Mouse (Mus musculus) adrenal gland, postnatal 10 days (tissue): ENCODE data around the gene Vmn1r21. TPM values are rescaled to one million over a fixed set of nuclear protein-coding genes. Genes with fewer than 3 reads are reported as not detected.

Source experiments
- total RNA-seq, 2 experiments: library from RNA; stranded (reverse); gene quantifications; 2 replicates each; pipeline ENCODE4 v1.2.3; 2021

Vmn1r21 gene
- total RNA-seq, 2 experiments from 2014 or later = not detected

Other genes starting within 250 kb of the Vmn1r21 start
- 10 to 100 TPM; 19.4 to 24.0 TPM for gene Pyurf, start 158.3 kb downstream of the Vmn1r21 start, total RNA-seq
- gene Lancl2, start 147.8 kb downstream of the Vmn1r21 start, total RNA-seq = 10 to 100 TPM; 20.2 to 22.2 TPM
- gene Vopp1, start 25.2 kb downstream of the Vmn1r21 start, total RNA-seq = 10 to 100 TPM; 16.7 to 23.0 TPM
- gene Vmn1r22, start 57.7 kb upstream of the Vmn1r21 start, total RNA-seq = not detected
- not detected for gene Vmn1r23, start 76.5 kb upstream of the Vmn1r21 start, total RNA-seq
- not detected for gene Vmn1r24, start 111.2 kb upstream of the Vmn1r21 start, total RNA-seq
- not detected for gene Vmn1r25, start 130.5 kb upstream of the Vmn1r21 start, total RNA-seq
- not detected for gene Vmn1r26, start 164.8 kb upstream of the Vmn1r21 start, total RNA-seq